Mouse (Mus musculus): ENCODE results near the gene Trappc5. TPM values are rescaled to one million over a fixed set of nuclear protein-coding genes. Genes with fewer than 3 reads are reported as not detected.

The Trappc5 gene
- polyA plus RNA-seq, 1 experiment from 2014 or later, result 13.2 TPM

- no peaks in the 10 kb centered on the region for H3K4me1 ChIP-seq (replicated peaks)
- no peak for ATAC-seq (ENCODE audit: insufficient read depth)
- WGBS (ENCODE audit: insufficient replicate concordance), result 32% methylated on average over 3 of the region's 3 CpGs
Measured at GRCm38 (mm10) chr8:3652845-3653244, 23.3 kb upstream of the Trappc5 start.

GRCm38 (mm10) chr8:3654726-3655508, 21.2 kb upstream of the Trappc5 start:
- H3K9ac ChIP-seq, result no peak overlapping the region
- WGBS (ENCODE audit: insufficient replicate concordance), result 60% methylated on average over 11 of the region's 11 CpGs
- H3K4me2 ChIP-seq, result no peak overlapping the region
- no peak overlapping the region for H3K27ac ChIP-seq (replicated peaks)
- ATAC-seq (ENCODE audit: insufficient read depth), result no peak
- 0 out of 2 replicates have a peak, but pooled peaks cover 4% of the 10 kb centered on the region for H3K27me3 ChIP-seq
- no peaks in the 10 kb centered on the region for H3K4me1 ChIP-seq (replicated peaks)
- no peaks in the 10 kb centered on the region for H3K9me3 ChIP-seq (replicated peaks)
- no peaks in the 10 kb centered on the region for H3K36me3 ChIP-seq (replicated peaks)
- no peak overlapping the region for H3K4me3 ChIP-seq (replicated peaks)

More at GRCm38 (mm10) chr8:3652845-3653244, 23.3 kb upstream of the Trappc5 start:
- no peaks in the 10 kb centered on the region for H3K36me3 ChIP-seq (replicated peaks)
- H3K27me3 ChIP-seq, result 0 out of 2 replicates have a peak, but pooled peaks cover 4% of the 10 kb centered on the region
- H3K9me3 ChIP-seq (replicated peaks), result no peaks in the 10 kb centered on the region
- H3K9ac ChIP-seq, result no peak overlapping the region
- no peak overlapping the region for H3K4me2 ChIP-seq
- no peak overlapping the region for H3K27ac ChIP-seq (replicated peaks)
- H3K4me3 ChIP-seq (replicated peaks), result no peak overlapping the region

- H3K4me2 ChIP-seq, result no peak within 1 kb of the TSS
- H3K27me3 ChIP-seq, result 0 out of 2 replicates have a peak, but pooled peaks cover 4% of the 10 kb centered on the region
- no peaks in the 10 kb centered on the region for H3K4me1 ChIP-seq (replicated peaks)
- no peak within 1 kb of the TSS for H3K9ac ChIP-seq
- no peak within 1 kb of the TSS for H3K27ac ChIP-seq (replicated peaks)
- no peaks in the 10 kb centered on the region for H3K9me3 ChIP-seq (replicated peaks)
- WGBS (ENCODE audit: insufficient replicate concordance), result 53% methylated on average over 3 of the region's 3 CpGs
- no peak for ATAC-seq (ENCODE audit: insufficient read depth)
- H3K36me3 ChIP-seq (replicated peaks), result no peaks in the 10 kb centered on the region
- H3K4me3 ChIP-seq (replicated peaks), result no peak within 1 kb of the TSS
Measured at GRCm38 (mm10) chr8:3655526-3655925, 20.6 kb upstream of the Trappc5 start, which contains the start of gene Retn. Gene Retn (plus strand): TSS chr8:3655770.

- ATAC-seq (ENCODE audit: insufficient read depth), result no peak
- Histone ChIP-seq H3K4me2 (no peak overlapping the region), H3K27me3 (0 out of 2 replicates have a peak, but pooled peaks cover 4% of the 10 kb centered on the region), H3K9me3 (replicated peaks) (no peaks in the 10 kb centered on the region), H3K27ac (replicated peaks) (no peak overlapping the region), H3K36me3 (replicated peaks) (no peaks in the 10 kb centered on the region), H3K4me1 (replicated peaks) (no peaks in the 10 kb centered on the region), H3K4me3 (replicated peaks) (no peak overlapping the region), H3K9ac (no peak overlapping the region)
- WGBS (ENCODE audit: insufficient replicate concordance), result 20% methylated on average over 7 of the region's 7 CpGs
Measured at GRCm38 (mm10) chr8:3656725-3657381, 19.2 kb upstream of the Trappc5 start.

- WGBS (ENCODE audit: insufficient replicate concordance), result 31% methylated on average over 8 of the region's 8 CpGs
- no peak; the same call in 1 of the 2 replicates for ATAC-seq (ENCODE audit: insufficient read depth)
- no peak overlapping the region for H3K27ac ChIP-seq (replicated peaks)
Measured at GRCm38 (mm10) chr8:3660889-3661288, 15.2 kb upstream of the Trappc5 start.

GRCm38 (mm10) chr8:3664405-3664804, 11.7 kb upstream of the Trappc5 start:
- no peak overlapping the region for H3K4me2 ChIP-seq
- H3K4me3 ChIP-seq (replicated peaks), result no peak overlapping the region
- no peaks in the 10 kb centered on the region for H3K4me1 ChIP-seq (replicated peaks)
- H3K36me3 ChIP-seq (replicated peaks), result no peaks in the 10 kb centered on the region
- no peaks in the 10 kb centered on the region for H3K27me3 ChIP-seq
- no peaks in the 10 kb centered on the region for H3K9me3 ChIP-seq (replicated peaks)
- WGBS (ENCODE audit: insufficient replicate concordance), result 22% methylated on average over 5 of the region's 5 CpGs
- ATAC-seq (ENCODE audit: insufficient read depth), result peak; percentile 35; the same call in 1 of the 2 replicates
- H3K27ac ChIP-seq (replicated peaks), result peak overlapping the region; percentile 55
- H3K9ac ChIP-seq, result no peak overlapping the region

More at GRCm38 (mm10) chr8:3660889-3661288, 15.2 kb upstream of the Trappc5 start:
- Histone ChIP-seq H3K4me1 (replicated peaks) (no peaks in the 10 kb centered on the region), H3K4me2 (no peak overlapping the region), H3K4me3 (replicated peaks) (no peak overlapping the region), H3K9me3 (replicated peaks) (no peaks in the 10 kb centered on the region), H3K9ac (no peak overlapping the region), H3K36me3 (replicated peaks) (no peaks in the 10 kb centered on the region), H3K27me3 (0 out of 2 replicates have a peak, but pooled peaks cover 4% of the 10 kb centered on the region)

GRCm38 (mm10) chr8:3665507-3665906, 10.6 kb upstream of the Trappc5 start, which contains the start of gene Mcemp1:
Gene Mcemp1 (plus strand): TSS chr8:3665754.
- Histone ChIP-seq H3K27ac (replicated peaks) (peak within 1 kb of the TSS; percentile 55), H3K9me3 (replicated peaks) (no peaks in the 10 kb centered on the region), H3K27me3 (no peaks in the 10 kb centered on the region), H3K9ac (no peak within 1 kb of the TSS), H3K4me3 (replicated peaks) (peak within 1 kb of the TSS; percentile 25; the same call in 1 of the 2 replicates), H3K4me1 (replicated peaks) (no peaks in the 10 kb centered on the region), H3K36me3 (replicated peaks) (no peaks in the 10 kb centered on the region), H3K4me2 (no peak within 1 kb of the TSS)
- no peak for ATAC-seq (ENCODE audit: insufficient read depth)
- 55% methylated on average over 6 of the region's 6 CpGs for WGBS (ENCODE audit: insufficient replicate concordance)

- no peaks in the 10 kb centered on the region for H3K9me3 ChIP-seq (replicated peaks)
- H3K4me3 ChIP-seq (replicated peaks), result no peak overlapping the region
- H3K9ac ChIP-seq, result no peak overlapping the region
- no peaks in the 10 kb centered on the region for H3K36me3 ChIP-seq (replicated peaks)
- ATAC-seq (ENCODE audit: insufficient read depth), result no peak
- no peak overlapping the region; the same call in 1 of the 2 replicates for H3K4me2 ChIP-seq
- H3K4me1 ChIP-seq (replicated peaks), result peaks cover 10% of the 10 kb centered on the region
- H3K27ac ChIP-seq (replicated peaks), result no peak overlapping the region
- WGBS (ENCODE audit: insufficient replicate concordance), result 35% methylated on average over 2 of the region's 2 CpGs
- no peaks in the 10 kb centered on the region for H3K27me3 ChIP-seq
Measured at GRCm38 (mm10) chr8:3670388-3670787, 5.7 kb upstream of the Trappc5 start.

- peak within 1 kb of the TSS; percentile 73 for H3K4me2 ChIP-seq
- no peak within 1 kb of the TSS for H3K27ac ChIP-seq (replicated peaks)
- no peaks in the 10 kb centered on the region for H3K36me3 ChIP-seq (replicated peaks)
- WGBS (ENCODE audit: insufficient replicate concordance), result under 1% methylated on average over 23 of the region's 23 CpGs
- peak within 1 kb of the TSS; percentile 63; the same call in 1 of the 2 replicates for H3K9ac ChIP-seq
- H3K4me1 ChIP-seq (replicated peaks), result peaks cover 17% of the 10 kb centered on the region
- ATAC-seq (ENCODE audit: insufficient read depth), result peak; percentile 53
- H3K27me3 ChIP-seq, result no peaks in the 10 kb centered on the region
- no peaks in the 10 kb centered on the region for H3K9me3 ChIP-seq (replicated peaks)
- peak within 1 kb of the TSS; percentile 57 for H3K4me3 ChIP-seq (replicated peaks)
Measured at GRCm38 (mm10) chr8:3671980-3672491, 4.1 kb upstream of the Trappc5 start, which contains the start of gene Fcor. Gene Fcor (minus strand): TSS chr8:3672362.

- H3K27me3 ChIP-seq, result no peaks in the 10 kb centered on the region
- H3K4me1 ChIP-seq (replicated peaks), result peaks cover 35% of the 10 kb centered on the region
- peaks cover 10% of the 10 kb centered on the region for H3K36me3 ChIP-seq (replicated peaks)
- no peak overlapping the region for H3K4me2 ChIP-seq
- H3K27ac ChIP-seq (replicated peaks), result no peak overlapping the region
- WGBS (ENCODE audit: insufficient replicate concordance), result 46% methylated on average over 3 of the region's 3 CpGs
- H3K4me3 ChIP-seq (replicated peaks), result no peak overlapping the region
- no peak overlapping the region for H3K9ac ChIP-seq
- H3K9me3 ChIP-seq (replicated peaks), result no peaks in the 10 kb centered on the region
- ATAC-seq (ENCODE audit: insufficient read depth), result no peak
Measured at GRCm38 (mm10) chr8:3674671-3675070, 1.4 kb upstream of the Trappc5 start.

Data from liver, embryonic 15.5 days (tissue).